Mouse (Mus musculus): ENCODE measurements at regions not wholly inside any gene's neighbourhood (a gene's known extent, or its start where the extent isn't known, plus 50 kb on each side); places are given as distances from the start of the nearest gene placed in this dataset.
A peak's percentile ranks its signal among the peaks of the same experiment; 100 is the strongest.

- intact Hi-C loops (cut with DNase I; ENCODE audit: low total_unique reads), result no loop called here
- no peak for DNase-seq
Measured at GRCm38 (mm10) chr1:75869414-75869813, 323.3 kb downstream of the Slc4a3 start.

GRCm38 (mm10) chr1:75869846-75870245 lies 323.8 kb downstream of the Slc4a3 start:
- no peak for DNase-seq
- intact Hi-C loops (cut with DNase I; ENCODE audit: low total_unique reads), result no loop called here

GRCm38 (mm10) chr1:75873911-75874310 lies 327.8 kb downstream of the Slc4a3 start:
- intact Hi-C loops (cut with DNase I; ENCODE audit: low total_unique reads), result no loop called here
- no peak for DNase-seq

DNA sequence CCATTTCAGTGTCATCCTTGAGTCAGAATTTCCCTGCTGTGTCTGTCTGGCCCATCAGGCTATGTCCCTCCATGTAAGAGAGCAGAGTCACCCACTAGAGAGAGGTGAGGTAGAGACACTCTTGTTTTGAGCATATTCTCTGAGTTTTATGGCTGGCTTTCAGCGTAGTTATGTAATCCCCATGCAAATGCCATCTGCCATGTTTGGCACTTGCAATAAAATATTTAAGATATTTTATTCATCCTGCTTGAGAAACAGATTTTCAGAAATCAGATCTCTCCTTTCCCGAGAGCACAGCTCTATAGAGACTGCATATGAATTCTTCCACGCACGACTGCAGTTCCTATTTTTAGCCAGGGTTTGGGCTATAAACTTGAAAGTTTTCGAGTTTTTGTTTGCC lies 331.1 kb downstream of the Slc4a3 start:
- intact Hi-C loops (cut with DNase I; ENCODE audit: low total_unique reads), result no loop called here
- no peak for DNase-seq

DNA sequence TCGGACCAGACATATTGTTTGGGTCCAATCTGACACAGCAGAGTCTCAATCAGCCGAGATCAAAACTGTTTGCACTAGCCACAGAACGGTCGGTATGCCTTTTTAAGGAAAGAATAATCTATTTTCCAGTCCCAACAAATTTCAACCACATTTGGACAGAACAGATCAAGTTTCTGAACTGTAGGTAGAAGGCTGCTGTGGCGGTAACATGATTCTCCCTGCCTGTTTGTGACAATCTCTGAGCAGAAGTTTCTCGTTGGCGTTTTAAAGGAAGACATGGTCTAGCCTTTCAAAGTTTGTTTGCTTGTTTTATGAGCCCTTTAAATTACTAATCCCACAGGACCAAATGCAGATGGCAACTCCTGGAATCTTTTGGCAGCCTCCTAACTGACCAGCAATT lies 339.6 kb downstream of the Slc4a3 start:
- DNase-seq, result no peak
- intact Hi-C loops (cut with DNase I; ENCODE audit: low total_unique reads), result no loop called here

GRCm38 (mm10) chr1:75888499-75889208 lies 342.6 kb downstream of the Slc4a3 start:
- no peak for DNase-seq
- intact Hi-C loops (cut with DNase I; ENCODE audit: low total_unique reads), result no loop called here

DNA sequence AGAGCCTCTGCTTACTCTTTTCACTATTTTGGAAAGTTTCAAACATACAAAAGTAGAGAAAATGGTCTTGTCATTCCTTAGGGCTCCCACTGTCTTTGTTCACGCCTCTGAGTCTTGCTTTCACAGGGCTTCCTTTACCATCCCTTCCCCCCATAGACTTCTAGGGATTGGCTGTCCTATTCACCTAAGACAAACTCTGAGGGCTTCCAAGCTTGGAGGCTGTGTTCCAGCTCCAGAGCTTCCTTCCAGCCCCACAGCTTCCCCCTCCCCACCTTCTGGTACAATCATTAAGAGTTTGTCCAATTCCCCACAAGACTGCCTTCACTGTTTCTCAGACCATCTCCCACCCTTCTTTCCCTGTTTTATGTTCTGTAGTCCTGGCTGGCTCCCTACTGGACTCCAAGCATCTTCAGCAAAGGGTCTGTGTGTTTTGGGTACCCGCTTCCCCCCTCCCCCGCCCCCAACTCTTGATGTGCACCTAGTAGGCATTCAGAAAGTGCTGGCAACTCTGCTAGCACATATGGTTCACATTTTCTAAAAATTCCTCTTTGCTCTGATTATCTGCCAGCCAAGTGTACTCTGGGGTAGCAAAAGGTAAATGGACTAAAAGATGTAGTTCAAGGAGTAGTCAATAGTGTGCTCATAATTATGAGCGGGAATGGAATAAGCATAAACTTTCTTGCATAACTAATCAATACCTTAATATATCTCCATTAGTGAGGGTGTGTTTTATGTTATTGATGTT lies 344.0 kb downstream of the Slc4a3 start:
- intact Hi-C loops (cut with DNase I; ENCODE audit: low total_unique reads), result no loop called here
- no peak for DNase-seq

DNA sequence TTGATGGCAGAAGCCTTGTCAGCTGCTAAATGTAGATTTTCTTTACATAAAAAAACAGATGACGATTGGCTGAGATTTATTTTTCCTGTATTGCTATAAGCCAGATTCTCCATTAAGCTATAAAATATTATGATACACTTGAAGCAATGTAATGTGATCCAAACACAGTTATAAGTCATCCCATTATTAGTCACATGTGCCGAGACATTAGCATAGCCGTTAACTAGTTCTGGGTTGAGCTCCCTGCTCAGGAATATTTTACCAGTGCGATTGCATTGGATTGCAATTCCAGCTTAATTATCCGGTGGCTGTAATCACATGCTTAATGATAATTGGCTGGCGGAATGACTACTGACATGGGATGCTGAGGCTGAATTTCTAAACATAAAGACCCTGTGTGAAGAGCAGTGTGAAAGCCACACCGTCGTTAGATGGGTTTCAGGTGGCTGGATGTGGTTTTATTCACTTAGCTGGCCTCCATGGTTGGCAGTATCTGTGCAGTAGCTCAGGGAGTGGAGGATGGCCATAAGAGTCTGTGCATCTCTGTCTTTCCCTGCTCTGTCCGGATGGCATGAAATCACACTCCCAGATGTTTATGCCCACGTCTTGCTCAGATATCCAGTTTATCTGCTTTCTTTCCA lies 344.7 kb downstream of the Slc4a3 start:
- intact Hi-C loops (cut with DNase I; ENCODE audit: low total_unique reads), result no loop called here
- DNase-seq, result no peak

- intact Hi-C loops (cut with DNase I; ENCODE audit: low total_unique reads), result no loop called here
- no peak for DNase-seq
Measured at GRCm38 (mm10) chr1:75895550-75895949, 349.5 kb downstream of the Slc4a3 start.

GRCm38 (mm10) chr1:75901146-75901545 lies 355.1 kb downstream of the Slc4a3 start:
- intact Hi-C loops (cut with DNase I; ENCODE audit: low total_unique reads), result no loop called here
- no peak for DNase-seq

- no peak for DNase-seq
- intact Hi-C loops (cut with DNase I; ENCODE audit: low total_unique reads), result no loop called here
Measured at GRCm38 (mm10) chr1:75905699-75906470, 359.8 kb downstream of the Slc4a3 start.

DNA sequence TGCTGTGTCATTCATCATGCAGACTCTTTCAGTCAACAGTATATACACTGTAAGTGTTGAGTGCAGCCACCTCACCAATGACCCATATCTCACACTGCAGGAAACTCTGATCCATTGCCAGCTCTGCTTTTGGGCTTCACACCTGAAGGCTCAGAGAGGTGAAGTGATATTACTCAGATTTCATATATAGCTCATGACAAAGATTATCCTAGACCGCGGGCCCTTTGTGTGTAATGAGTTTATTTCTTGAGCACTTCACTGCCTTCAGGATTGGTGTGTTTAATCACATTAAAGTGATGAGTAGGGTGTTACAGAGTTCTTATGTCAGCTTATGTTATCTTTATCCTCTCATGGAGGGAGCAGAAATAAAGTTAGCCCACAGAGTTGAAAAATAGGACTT lies 369.2 kb downstream of the Slc4a3 start:
- intact Hi-C loops (cut with DNase I; ENCODE audit: low total_unique reads), result no loop called here
- no peak for DNase-seq

GRCm38 (mm10) chr1:75916181-75916580 lies 370.1 kb downstream of the Slc4a3 start:
- DNase-seq, result no peak
- intact Hi-C loops (cut with DNase I; ENCODE audit: low total_unique reads), result no loop called here

DNA sequence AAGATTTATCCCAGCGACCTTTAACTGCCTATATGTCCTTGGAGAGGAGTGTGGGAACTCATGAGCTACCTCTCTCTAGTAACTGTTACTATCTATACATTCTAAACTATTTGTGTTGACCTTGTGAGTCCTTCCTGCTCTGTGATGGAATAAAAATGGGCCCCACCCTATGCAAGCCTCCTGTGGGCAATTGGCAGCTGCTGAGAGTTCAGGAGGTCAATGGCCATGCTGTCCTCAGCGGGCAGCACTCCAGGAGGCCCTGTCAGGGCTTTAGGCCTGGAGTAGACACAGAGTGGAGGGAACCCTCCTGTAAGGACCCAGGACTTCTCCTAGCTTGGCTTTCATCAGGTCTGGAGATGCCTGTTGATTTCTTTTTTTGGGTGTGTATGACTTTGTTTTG lies 373.1 kb downstream of the Slc4a3 start:
- DNase-seq, result no peak
- intact Hi-C loops (cut with DNase I; ENCODE audit: low total_unique reads), result no loop called here

- peak; percentile 8 for DNase-seq
- intact Hi-C loops (cut with DNase I; ENCODE audit: low total_unique reads), result loop anchor here (5.0 kb wide), 1 partner anchor 1592 kb away; the partner anchor contains the start of gene Epha4
Measured at GRCm38 (mm10) chr1:75925046-75925445, 379.0 kb downstream of the Slc4a3 start.

DNA sequence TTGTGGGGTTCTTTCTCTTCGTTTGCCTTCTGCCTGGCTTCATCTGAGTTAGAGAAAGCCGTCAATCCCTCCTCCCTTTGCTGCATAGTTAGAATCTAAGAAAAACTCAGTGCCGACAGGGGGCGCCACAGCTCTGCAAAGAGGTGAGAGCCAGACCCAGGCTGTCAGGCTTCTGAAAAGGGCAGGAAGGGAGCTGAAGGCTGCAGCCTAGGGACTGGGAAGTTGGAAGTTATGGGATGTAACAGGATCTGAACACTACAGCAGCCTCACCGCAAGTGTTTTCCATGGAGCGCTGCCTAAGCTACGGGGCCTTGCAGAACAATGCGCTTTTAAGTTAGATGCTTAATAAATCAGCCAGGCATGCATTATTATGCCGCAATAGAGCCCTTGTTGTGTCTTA lies 379.7 kb downstream of the Slc4a3 start:
- intact Hi-C loops (cut with DNase I; ENCODE audit: low total_unique reads), result loop anchor here (5.0 kb wide), 1 partner anchor 1591 kb away; the partner anchor contains the start of gene Epha4
- DNase-seq, result peak; percentile 93

- DNase-seq, result no peak
- intact Hi-C loops (cut with DNase I; ENCODE audit: low total_unique reads), result no loop called here
Measured at GRCm38 (mm10) chr1:75931852-75932251, 385.8 kb downstream of the Slc4a3 start.

DNA sequence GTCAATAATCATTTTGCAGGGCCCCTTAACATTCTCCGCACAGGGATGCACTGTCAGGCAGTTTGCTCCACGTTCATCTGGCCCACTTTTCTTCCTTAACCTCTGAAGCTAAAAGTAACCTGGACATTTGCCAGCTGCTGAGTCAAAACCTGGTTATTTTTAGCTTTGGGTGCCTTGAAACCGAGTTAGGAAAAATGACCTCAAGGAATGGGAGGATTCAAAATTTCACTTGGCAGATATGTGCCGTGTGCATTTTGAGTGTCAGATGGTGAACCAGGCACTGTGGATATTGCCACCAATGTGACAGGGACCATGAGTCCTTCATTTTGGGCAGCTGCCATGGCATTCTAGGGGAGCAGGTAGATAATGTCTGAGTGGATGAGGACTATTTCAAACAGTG lies 387.8 kb downstream of the Slc4a3 start:
- intact Hi-C loops (cut with DNase I; ENCODE audit: low total_unique reads), result no loop called here
- peak; percentile 16 for DNase-seq

DNA sequence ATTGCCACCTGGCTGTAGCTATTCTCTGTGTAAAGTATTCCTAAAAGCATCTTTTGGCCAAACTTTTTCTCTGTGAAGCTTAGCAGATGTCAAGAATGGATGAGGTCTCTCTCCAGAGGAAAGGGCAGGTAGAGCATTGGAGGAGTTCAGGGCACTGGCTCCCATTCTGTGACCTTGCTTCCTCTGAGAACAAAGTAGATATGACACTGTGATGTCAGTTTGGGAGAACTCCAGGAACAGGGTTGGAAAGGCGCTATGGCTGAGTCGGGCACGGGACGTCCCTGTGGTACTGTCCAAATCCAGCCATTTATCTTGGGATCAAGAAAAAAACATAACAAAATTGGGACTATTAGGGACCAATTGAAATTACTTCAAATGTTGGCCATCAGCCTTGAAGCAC lies 388.7 kb downstream of the Slc4a3 start:
- intact Hi-C loops (cut with DNase I; ENCODE audit: low total_unique reads), result no loop called here
- no peak for DNase-seq

DNA sequence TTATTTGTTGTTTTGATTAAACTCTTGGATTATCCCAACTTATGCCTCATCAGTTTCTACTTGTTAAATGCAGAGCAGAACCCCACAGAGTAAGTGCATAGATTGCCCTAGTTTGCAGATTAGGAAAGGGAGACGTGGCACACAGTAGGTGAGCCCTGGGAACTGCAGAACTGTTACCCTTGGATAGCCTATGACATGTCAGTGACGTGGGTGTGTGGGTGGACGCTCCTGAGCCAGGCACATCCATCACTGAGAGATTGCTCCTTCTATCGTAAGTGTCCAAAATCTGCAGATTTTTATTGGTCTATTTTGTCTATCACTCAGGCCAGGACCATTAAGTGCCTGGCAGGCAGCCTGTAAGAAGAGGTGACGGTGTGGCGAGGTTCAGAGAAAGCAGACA lies 389.8 kb downstream of the Slc4a3 start:
- intact Hi-C loops (cut with DNase I; ENCODE audit: low total_unique reads), result no loop called here
- DNase-seq, result no peak
